Mouse (Mus musculus) midbrain, embryonic 13.5 days (tissue): ENCODE measurements at regions not wholly inside any gene's neighbourhood (a gene's known extent, or its start where the extent isn't known, plus 50 kb on each side); places are given as distances from the start of the nearest gene placed in this dataset.
A peak's percentile ranks its signal among the peaks of the same experiment; 100 is the strongest.

ENCODE experiments used
- ATAC-seq: fragments of 200-750 bp; cut with Nextera tagmentation; 2 replicates; pipeline ENCODE4 v1.8.0; 2017; ENCODE audit warnings: mild to moderate bottlenecking, moderate TSS enrichment, moderate library complexity
- H3K27ac ChIP-seq: fragments of 300-500 bp; sonication (generic); 2 replicates; pipeline ENCODE4 v1.5.1; 2015; ENCODE audit warnings: inconsistent platforms, mild to moderate bottlenecking, moderate library complexity
- H3K27me3 ChIP-seq: fragments of 300-500 bp; sonication (generic); 2 replicates; pipeline ENCODE4 v1.6.1; 2015; ENCODE audit warnings: mild to moderate bottlenecking, inconsistent platforms
- H3K36me3 ChIP-seq: fragments of 300-500 bp; sonication (generic); 2 replicates; pipeline ENCODE4 v1.6.1; 2015; ENCODE audit warnings: mild to moderate bottlenecking, inconsistent platforms
- H3K4me1 ChIP-seq: fragments of 300-500 bp; sonication (generic); replicated peaks from 2 replicates; pipeline ENCODE4 v1.6.1; 2015; ENCODE audit warnings: inconsistent platforms
- H3K4me2 ChIP-seq: fragments of 300-500 bp; sonication (generic); replicated peaks from 2 replicates; pipeline ENCODE4 v1.6.1; 2015; ENCODE audit warnings: moderate library complexity, mild to moderate bottlenecking, inconsistent platforms
- H3K4me3 ChIP-seq: fragments of 300-500 bp; sonication (generic); replicated peaks from 2 replicates; pipeline ENCODE4 v1.5.1; 2015; ENCODE audit warnings: mild to moderate bottlenecking, inconsistent platforms
- H3K9ac ChIP-seq: fragments of 300-500 bp; sonication (generic); replicated peaks from 2 replicates; pipeline ENCODE4 v1.6.1; 2015; ENCODE audit warnings: mild to moderate bottlenecking, inconsistent platforms
- H3K9me3 ChIP-seq: fragments of 300-500 bp; sonication (generic); 2 replicates; pipeline ENCODE4 v1.6.1; 2016; ENCODE audit warnings: mild to moderate bottlenecking, inconsistent platforms
- WGBS: fragments of 180-500 bp; shearing (Covaris S2); methylation state at CpG from one replicate; pipeline ENCODE4 v1.1.7; 2015; 5-methylcytosine and 5-hydroxymethylcytosine counted together

- H3K4me3 ChIP-seq, result no peak overlapping the region
- WGBS, result 40% methylated on average over 3 of the region's 3 CpGs
- no peak overlapping the region for H3K27ac ChIP-seq
- no peak overlapping the region for H3K9ac ChIP-seq
- no peaks in the 10 kb centered on the region for H3K36me3 ChIP-seq
- no peak overlapping the region for H3K4me2 ChIP-seq
- H3K27me3 ChIP-seq, result no peaks in the 10 kb centered on the region
- no peaks in the 10 kb centered on the region for H3K4me1 ChIP-seq
- no peak for ATAC-seq
- H3K9me3 ChIP-seq, result no peaks in the 10 kb centered on the region
Observed at GRCm38 (mm10) chr7:115140286-115140685, 396.8 kb downstream of the Insc start.

GRCm38 (mm10) chr7:115142163-115142562, 398.7 kb downstream of the Insc start:
- no peaks in the 10 kb centered on the region for H3K27me3 ChIP-seq
- 82% methylated on average over 2 of the region's 2 CpGs for WGBS
- no peaks in the 10 kb centered on the region for H3K9me3 ChIP-seq
- H3K9ac ChIP-seq, result no peak overlapping the region
- H3K4me3 ChIP-seq, result no peak overlapping the region
- no peak for ATAC-seq
- no peaks in the 10 kb centered on the region for H3K4me1 ChIP-seq
- H3K36me3 ChIP-seq, result no peaks in the 10 kb centered on the region
- H3K27ac ChIP-seq, result no peak overlapping the region
- H3K4me2 ChIP-seq, result no peak overlapping the region

- Histone ChIP-seq H3K9ac (no peak overlapping the region), H3K4me2 (no peak overlapping the region), H3K27me3 (no peaks in the 10 kb centered on the region), H3K4me1 (no peaks in the 10 kb centered on the region), H3K9me3 (no peaks in the 10 kb centered on the region), H3K4me3 (no peak overlapping the region), H3K27ac (no peak overlapping the region), H3K36me3 (no peaks in the 10 kb centered on the region)
- WGBS, result 83% methylated on average over 2 of the region's 2 CpGs
- ATAC-seq, result no peak
Observed at GRCm38 (mm10) chr7:115144947-115145346, 401.5 kb downstream of the Insc start.

GRCm38 (mm10) chr7:115147352-115147977, 404.0 kb downstream of the Insc start:
- WGBS, result 73% methylated on average over 5 of the region's 5 CpGs
- Histone ChIP-seq H3K36me3 (no peaks in the 10 kb centered on the region), H3K9ac (no peak overlapping the region), H3K4me3 (no peak overlapping the region), H3K4me1 (no peaks in the 10 kb centered on the region), H3K27ac (no peak overlapping the region), H3K27me3 (no peaks in the 10 kb centered on the region), H3K4me2 (no peak overlapping the region), H3K9me3 (no peaks in the 10 kb centered on the region)
- ATAC-seq, result no peak

GRCm38 (mm10) chr7:115153291-115153690, 409.8 kb downstream of the Insc start:
- Histone ChIP-seq H3K4me1 (0 out of 2 replicates have a peak, but pooled peaks cover 2% of the 10 kb centered on the region), H3K27ac (no peak overlapping the region), H3K9me3 (no peaks in the 10 kb centered on the region), H3K36me3 (no peaks in the 10 kb centered on the region), H3K27me3 (no peaks in the 10 kb centered on the region), H3K9ac (no peak overlapping the region), H3K4me2 (no peak overlapping the region), H3K4me3 (no peak overlapping the region)
- ATAC-seq, result no peak

GRCm38 (mm10) chr7:115153764-115154509, 410.4 kb downstream of the Insc start:
- Histone ChIP-seq H3K36me3 (no peaks in the 10 kb centered on the region), H3K4me1 (0 out of 2 replicates have a peak, but pooled peaks cover 2% of the 10 kb centered on the region), H3K4me3 (no peak overlapping the region), H3K9me3 (no peaks in the 10 kb centered on the region), H3K4me2 (no peak overlapping the region), H3K27ac (no peak overlapping the region), H3K9ac (no peak overlapping the region), H3K27me3 (no peaks in the 10 kb centered on the region)
- WGBS, result 78% methylated on average over 4 of the region's 4 CpGs
- no peak for ATAC-seq

GRCm38 (mm10) chr7:115170023-115170422, 426.5 kb downstream of the Insc start:
- Histone ChIP-seq H3K4me1 (no peaks in the 10 kb centered on the region), H3K4me3 (no peak overlapping the region), H3K27me3 (no peaks in the 10 kb centered on the region), H3K9ac (no peak overlapping the region), H3K27ac (no peak overlapping the region), H3K4me2 (no peak overlapping the region), H3K36me3 (no peaks in the 10 kb centered on the region), H3K9me3 (no peaks in the 10 kb centered on the region)
- no peak for ATAC-seq
- 69% methylated on average over 6 of the region's 6 CpGs for whole genome bisulfite sequencing

GRCm38 (mm10) chr7:115170439-115170838, 426.9 kb downstream of the Insc start:
- Histone ChIP-seq H3K36me3 (no peaks in the 10 kb centered on the region), H3K4me3 (no peak overlapping the region), H3K9me3 (no peaks in the 10 kb centered on the region), H3K9ac (no peak overlapping the region), H3K4me1 (no peaks in the 10 kb centered on the region), H3K4me2 (no peak overlapping the region), H3K27ac (no peak overlapping the region), H3K27me3 (no peaks in the 10 kb centered on the region)
- no peak for ATAC-seq
- 55% methylated on average over 9 of the region's 9 CpGs for WGBS

- no peak for ATAC-seq
- no peaks in the 10 kb centered on the region for H3K9me3 ChIP-seq
- 53% methylated on average over 5 of the region's 5 CpGs for WGBS
- no peak overlapping the region for H3K27ac ChIP-seq
- H3K27me3 ChIP-seq, result peaks cover 9% of the 10 kb centered on the region; the same call in 1 of the 2 replicates
- H3K9ac ChIP-seq, result no peak overlapping the region
- H3K4me2 ChIP-seq, result no peak overlapping the region
- H3K36me3 ChIP-seq, result no peaks in the 10 kb centered on the region
- peaks cover 15% of the 10 kb centered on the region for H3K4me1 ChIP-seq
- no peak overlapping the region for H3K4me3 ChIP-seq
Observed at GRCm38 (mm10) chr7:115192482-115192881, 449.0 kb downstream of the Insc start.

- Histone ChIP-seq H3K36me3 (no peaks in the 10 kb centered on the region), H3K9me3 (no peaks in the 10 kb centered on the region), H3K9ac (no peak overlapping the region), H3K4me1 (peaks cover 15% of the 10 kb centered on the region), H3K4me2 (no peak overlapping the region), H3K27ac (peak overlapping the region; percentile 31; the same call in 1 of the 2 replicates), H3K27me3 (peaks cover 9% of the 10 kb centered on the region; the same call in 1 of the 2 replicates), H3K4me3 (no peak overlapping the region)
- 14% methylated on average over 9 of the region's 9 CpGs for WGBS
- peak; percentile 81 for ATAC-seq
Observed at GRCm38 (mm10) chr7:115192992-115193761, 449.7 kb downstream of the Insc start.

- ATAC-seq, result no peak
- Histone ChIP-seq H3K4me2 (no peak overlapping the region), H3K27me3 (no peaks in the 10 kb centered on the region), H3K9me3 (no peaks in the 10 kb centered on the region), H3K4me1 (no peaks in the 10 kb centered on the region), H3K27ac (no peak overlapping the region), H3K4me3 (no peak overlapping the region), H3K36me3 (no peaks in the 10 kb centered on the region), H3K9ac (no peak overlapping the region)
- 67% methylated on average over 3 of the region's 3 CpGs for WGBS
Observed at GRCm38 (mm10) chr7:115204916-115205315, 461.4 kb downstream of the Insc start.

- Histone ChIP-seq H3K27ac (no peak overlapping the region), H3K4me3 (no peak overlapping the region), H3K4me2 (no peak overlapping the region), H3K9ac (no peak overlapping the region), H3K9me3 (no peaks in the 10 kb centered on the region), H3K36me3 (no peaks in the 10 kb centered on the region), H3K27me3 (no peaks in the 10 kb centered on the region), H3K4me1 (no peaks in the 10 kb centered on the region)
- WGBS, result 74% methylated on average over 9 of the region's 9 CpGs
- no peak for ATAC-seq
Observed at GRCm38 (mm10) chr7:115206479-115207134, 463.1 kb downstream of the Insc start.
